ENCODE assay signal across 10 mouse cellular contexts in the genomic region with DNA sequence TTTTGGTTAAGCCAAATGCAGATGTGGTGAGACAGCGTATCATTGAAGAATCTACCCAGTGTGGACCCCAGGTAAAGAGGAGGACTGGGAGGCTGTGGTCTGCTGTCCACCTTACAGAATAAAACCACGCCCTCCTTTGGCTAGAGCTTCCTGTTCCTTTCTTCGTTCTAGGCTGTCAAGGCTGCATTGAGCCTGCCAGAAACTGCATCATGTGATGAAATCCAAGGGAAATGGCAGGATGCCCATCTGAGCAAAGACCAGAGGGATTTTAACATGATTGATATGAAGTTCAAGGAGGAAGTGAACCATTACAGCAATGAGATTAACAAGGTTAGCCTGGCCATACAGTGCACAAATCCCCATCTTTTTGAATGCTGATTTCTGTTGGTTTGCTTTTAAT. TPM values are rescaled to one million over a fixed set of nuclear protein-coding genes. Genes with fewer than 3 reads are reported as not detected.
DNase-seq lines count a peak whose midpoint lies in the region; ATAC-seq lines count a peak whose summit lies in the region.
"Had no signal": no experiment of that assay in that cellular context is flagged by ENCODE, and none has a peak within 500 bp of the region (broad histone marks: within the 10 kb centered on the region; RNA-seq: fewer than 3 reads in every experiment).

No protein-coding gene starts in this region.

- no peaks in the 10 kb centered on the region for H3K9me3 ChIP-seq in kidney, embryonic 15.5 days (replicated peaks)
- H3K9me3 ChIP-seq in neural tube, embryonic 15.5 days (replicated peaks) = no peaks in the 10 kb centered on the region
- H3K9me3 ChIP-seq: embryonic facial prominence, embryonic 12.5 days had no signal

- no peaks in the 10 kb centered on the region for H3K27me3 ChIP-seq in kidney, embryonic 15.5 days
- no peaks in the 10 kb centered on the region for H3K27me3 ChIP-seq in neural tube, embryonic 15.5 days (replicated peaks)
- H3K27me3 ChIP-seq: embryonic facial prominence, embryonic 12.5 days had no signal

- no peak overlapping the region for H3K9ac ChIP-seq in kidney, embryonic 15.5 days
- no peak overlapping the region for H3K9ac ChIP-seq in neural tube, embryonic 15.5 days (replicated peaks)
- H3K9ac ChIP-seq: embryonic facial prominence, embryonic 12.5 days had no signal

- no peak for ATAC-seq in kidney, embryonic 15.5 days (replicated peaks; ENCODE audit: low FRiP score)
- ATAC-seq in granulocyte monocyte progenitor cell, adult 5-6 weeks (replicated peaks; ENCODE audit: poor library complexity, severe bottlenecking) = peak; percentile 86
- ATAC-seq in neural tube, embryonic 15.5 days (ENCODE audit: low FRiP score) = no peak
- ATAC-seq: midbrain, embryonic 16.5 days had no signal

- peaks cover 91% of the 10 kb centered on the region for H3K36me3 ChIP-seq in kidney, embryonic 15.5 days
- peaks cover 63% of the 10 kb centered on the region for H3K36me3 ChIP-seq in neural tube, embryonic 15.5 days

- H3K4me2 ChIP-seq in kidney, embryonic 15.5 days = no peak overlapping the region
- H3K4me2 ChIP-seq in neural tube, embryonic 15.5 days = no peak overlapping the region
- H3K4me2 ChIP-seq: embryonic facial prominence, embryonic 12.5 days had no signal

- H3K4me1 ChIP-seq in kidney, embryonic 15.5 days = 0 out of 2 replicates have a peak, but pooled peaks cover 4% of the 10 kb centered on the region
- no peaks in the 10 kb centered on the region for H3K4me1 ChIP-seq in neural tube, embryonic 15.5 days
- H3K4me1 ChIP-seq: embryonic facial prominence, embryonic 12.5 days had no signal

- DNase-seq in kidney, adult 18-20 months = peak; percentile 74
- peak; percentile 92 to 98 for DNase-seq in adrenal gland, adult (ENCODE audit: inconsistent age in 2 of 2, low spot score in 1 of 2)
- DNase-seq in lung, postnatal 14 days = peak; percentile 69
- no peak for DNase-seq in left cerebral cortex, adult 11 months (ENCODE audit: low spot score)
- no peak for DNase-seq in right cerebral cortex, postnatal 25 days

- 76% methylated on average over 3 of the region's 3 CpGs for WGBS in kidney, embryonic 15.5 days
- 87% methylated on average over 3 of the region's 3 CpGs for WGBS in neural tube, embryonic 15.5 days

- no peak overlapping the region for H3K27ac ChIP-seq in kidney, embryonic 15.5 days
- H3K27ac ChIP-seq in neural tube, embryonic 15.5 days (replicated peaks) = no peak overlapping the region
- H3K27ac ChIP-seq: embryonic facial prominence, embryonic 12.5 days had no signal

- no peak overlapping the region for H3K4me3 ChIP-seq in kidney, embryonic 15.5 days (replicated peaks)
- no peak overlapping the region for H3K4me3 ChIP-seq in neural tube, embryonic 15.5 days (replicated peaks)
- H3K4me3 ChIP-seq: embryonic facial prominence, embryonic 12.5 days had no signal

RNA-seq across cellular contexts. Expression of gene Polr1a, which starts 41.7 kb away (rescaled TPM):
- polyA plus RNA-seq in kidney, embryonic 15.5 days (2015; fragmentation: Nextera tagmentation; extraction: Ambion mirVana) = 38.2 and 38.5 TPM in 2 replicates
- total RNA-seq in granulocyte monocyte progenitor cell, adult 5-6 weeks (2014; fragmentation: Nextera tagmentation) = 40.1 and 78.8 TPM in 2 replicates
- total RNA-seq in granulocyte monocyte progenitor cell, adult 5-6 weeks (2017) = 83.1 and 91.6 TPM in 2 replicates
- 18.9 and 23.1 TPM in 2 replicates for polyA plus RNA-seq in neural tube, embryonic 15.5 days (2015; fragmentation: Nextera tagmentation; extraction: Ambion mirVana)

RNA-seq across cellular contexts. Expression of gene Ptcd3, which starts 42.0 kb away (rescaled TPM):
- 107 and 108 TPM in 2 replicates for polyA plus RNA-seq in kidney, embryonic 15.5 days (2015; fragmentation: Nextera tagmentation; extraction: Ambion mirVana)
- total RNA-seq in granulocyte monocyte progenitor cell, adult 5-6 weeks (2014; fragmentation: Nextera tagmentation) = 113 and 134 TPM in 2 replicates
- 153 and 171 TPM in 2 replicates for total RNA-seq in granulocyte monocyte progenitor cell, adult 5-6 weeks (2017)
- polyA plus RNA-seq in neural tube, embryonic 15.5 days (2015; fragmentation: Nextera tagmentation; extraction: Ambion mirVana) = 78.4 and 84.1 TPM in 2 replicates

Comparison
In these comparisons a context has a peak if more than half of its experiments do, and no peak if none do; other contexts are left out.
1. DNase-seq: peak in kidney, adult 18-20 months (single experiment), adrenal gland, adult (2 of 2) and lung, postnatal 14 days (single experiment); none in left cerebral cortex, adult 11 months (single experiment) and right cerebral cortex, postnatal 25 days (single experiment).